Mouse (Mus musculus): ENCODE data around the gene Stx3. TPM values are rescaled to one million over a fixed set of nuclear protein-coding genes. Genes with fewer than 3 reads are reported as not detected.

Stx3 gene
- total RNA-seq, 2 experiments from 2014 or later: 3.1 to 4.1 TPM

DNA sequence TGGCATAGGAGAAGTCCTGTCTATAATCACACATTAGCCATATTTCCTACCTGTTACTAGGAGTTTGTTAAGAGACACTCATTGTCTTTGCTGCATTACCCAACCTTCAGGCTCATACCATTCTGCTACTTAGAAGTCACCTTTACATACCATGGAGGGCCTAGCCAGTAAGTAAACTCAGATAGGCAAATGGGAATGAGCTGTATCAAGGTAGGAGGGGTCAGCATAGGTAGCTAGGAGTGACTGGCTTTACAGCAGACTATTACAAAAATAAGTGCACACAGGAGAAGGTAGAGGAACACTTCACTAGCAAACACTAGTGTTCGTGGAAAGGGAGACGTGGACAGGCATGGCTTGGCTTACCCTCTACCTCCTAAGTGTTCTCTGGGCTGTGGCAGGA, 71.9 kb downstream of the Stx3 start, which contains the start of gene Gif:
TSS of gene Gif (plus strand) at position 257 of the 400 bp plus-strand sequence.
- DNase-seq (ENCODE audit: low spot score): no peak
- intact Hi-C loops (cut with DNase I): no loop called here

DNA sequence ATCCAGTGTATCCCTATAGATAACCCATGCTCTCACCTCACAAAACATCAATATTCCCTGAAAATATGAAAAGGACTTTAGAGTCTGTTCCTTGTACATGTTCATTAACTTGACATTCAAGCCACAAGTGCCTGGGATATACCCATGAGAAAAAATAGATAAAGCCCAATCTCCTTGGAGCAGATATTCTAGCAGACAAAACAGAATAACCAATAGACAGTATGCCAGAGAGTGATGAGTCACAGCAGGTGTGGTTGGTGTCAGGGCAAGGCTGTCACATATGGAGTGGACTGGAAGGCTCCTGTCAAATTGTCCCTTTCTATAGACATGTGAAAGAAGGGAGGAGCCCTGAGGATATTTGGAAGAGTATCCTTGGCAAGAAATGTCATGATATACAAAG, 73.5 kb downstream of the Stx3 start:
- DNase-seq (ENCODE audit: low spot score): no peak

GRCm38 (mm10) chr19:11736455-11736854, 82.7 kb downstream of the Stx3 start:
- DNase-seq (ENCODE audit: low spot score): no peak
- intact Hi-C loops (cut with DNase I): no loop called here

More for the DNA sequence above, 73.5 kb downstream of the Stx3 start:
- intact Hi-C loops (cut with DNase I): no loop called here

DNA sequence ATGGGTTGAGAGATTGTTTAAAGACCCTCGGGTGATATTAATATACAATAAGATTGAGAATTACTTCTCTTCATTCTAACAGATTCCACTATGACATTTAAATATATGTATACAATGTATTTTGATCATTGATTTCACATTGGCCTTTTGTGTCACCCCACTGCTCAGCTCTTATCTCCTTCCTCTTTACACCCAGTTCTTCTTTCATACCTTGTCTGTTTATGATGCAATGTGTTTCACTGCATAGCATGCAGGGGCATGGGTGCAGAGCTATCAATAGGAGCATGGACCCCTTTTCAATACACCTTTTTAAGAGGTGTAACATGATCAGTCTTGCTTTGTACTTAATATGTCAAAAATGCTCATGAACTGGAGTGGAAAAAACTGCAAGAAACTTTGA, 88.9 kb downstream of the Stx3 start:
- intact Hi-C loops (cut with DNase I): no loop called here
- DNase-seq (ENCODE audit: low spot score): no peak

- DNase-seq (ENCODE audit: low spot score): no peak
- intact Hi-C loops (cut with DNase I): no loop called here
These were observed 91.9 kb downstream of the Stx3 start for GRCm38 (mm10) chr19:11727304-11727703.

DNA sequence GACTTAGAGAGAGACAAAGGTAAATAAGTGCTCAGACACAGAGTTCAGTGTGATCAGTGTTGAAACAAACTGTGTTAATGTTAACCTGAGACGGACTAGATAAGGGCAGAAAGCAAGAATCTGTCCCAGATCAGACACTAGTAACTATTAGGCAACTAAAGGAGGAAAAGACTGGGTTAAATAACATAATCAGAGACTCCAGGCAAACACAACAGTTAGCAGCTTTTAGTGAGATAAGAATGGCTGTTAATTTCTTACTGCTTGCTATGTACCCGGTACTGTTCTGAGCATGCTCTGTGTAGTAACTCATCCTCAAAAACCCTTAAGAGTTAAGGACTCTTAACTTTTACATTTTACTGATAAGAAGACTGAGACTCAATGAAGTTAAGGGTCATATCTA, 93.3 kb downstream of the Stx3 start:
- intact Hi-C loops (cut with DNase I): no loop called here
- no peak for DNase-seq (ENCODE audit: low spot score)

Other genes starting within 250 kb of the Stx3 start
- gene Ms4a6d, start 214.6 kb downstream of the Stx3 start, total RNA-seq (2021): 1 to 10 TPM; 2.8 to 3.4 TPM
- gene Ms4a2, start 195.7 kb downstream of the Stx3 start, total RNA-seq (2021): under 1 TPM in 1 of 2 experiments, not detected in 1; 0.20 TPM
- gene Ms4a3, start 178.6 kb downstream of the Stx3 start, total RNA-seq (2021): not detected
- not detected for gene Oosp2, start 158.8 kb downstream of the Stx3 start, total RNA-seq (2021)
- not detected for gene Oosp1, start 128.3 kb downstream of the Stx3 start, total RNA-seq (2021)
- not detected for gene Oosp3, start 122.3 kb downstream of the Stx3 start, total RNA-seq (2021)
- gene Gif, start 71.8 kb downstream of the Stx3 start, total RNA-seq (2021): not detected
- gene Mrpl16, start 49.0 kb downstream of the Stx3 start, total RNA-seq (2021): 100 to 1,000 TPM; 103 to 108 TPM
- not detected for gene Olfr1417, start 19.8 kb upstream of the Stx3 start, total RNA-seq (2021)
- not detected for gene Olfr1418, start 41.7 kb upstream of the Stx3 start, total RNA-seq (2021)
- not detected for gene Olfr1419, start 55.7 kb upstream of the Stx3 start, total RNA-seq (2021)
- not detected for gene Olfr1420, start 67.2 kb upstream of the Stx3 start, total RNA-seq (2021)
- 10 to 100 TPM; 25.1 to 25.7 TPM for gene Patl1, start 93.0 kb upstream of the Stx3 start, total RNA-seq (2021)
- gene Osbp, start 146.5 kb upstream of the Stx3 start, total RNA-seq (2021): 10 to 100 TPM; 89.3 to 92.0 TPM
- gene Olfr1423, start 221.9 kb upstream of the Stx3 start, total RNA-seq (2021): not detected
- gene Olfr1424, start 243.3 kb upstream of the Stx3 start, total RNA-seq (2021): not detected